Mouse (Mus musculus) G1E (cell line): ENCODE measurements around the gene Atp13a3.

Source experiments
- CTCF ChIP-seq: IDR thresholded peaks from 2 replicates; pipeline ENCODE4 v1.5.1; 2012; ENCODE audit warnings: low read depth, low read length, inconsistent platforms, mixed read lengths
- TAL1 ChIP-seq: conservative IDR thresholded peaks from 2 replicates; pipeline ENCODE4 v1.6.1; 2012; ENCODE audit warnings: low read depth, low read length, inconsistent platforms, mixed read lengths

DNA sequence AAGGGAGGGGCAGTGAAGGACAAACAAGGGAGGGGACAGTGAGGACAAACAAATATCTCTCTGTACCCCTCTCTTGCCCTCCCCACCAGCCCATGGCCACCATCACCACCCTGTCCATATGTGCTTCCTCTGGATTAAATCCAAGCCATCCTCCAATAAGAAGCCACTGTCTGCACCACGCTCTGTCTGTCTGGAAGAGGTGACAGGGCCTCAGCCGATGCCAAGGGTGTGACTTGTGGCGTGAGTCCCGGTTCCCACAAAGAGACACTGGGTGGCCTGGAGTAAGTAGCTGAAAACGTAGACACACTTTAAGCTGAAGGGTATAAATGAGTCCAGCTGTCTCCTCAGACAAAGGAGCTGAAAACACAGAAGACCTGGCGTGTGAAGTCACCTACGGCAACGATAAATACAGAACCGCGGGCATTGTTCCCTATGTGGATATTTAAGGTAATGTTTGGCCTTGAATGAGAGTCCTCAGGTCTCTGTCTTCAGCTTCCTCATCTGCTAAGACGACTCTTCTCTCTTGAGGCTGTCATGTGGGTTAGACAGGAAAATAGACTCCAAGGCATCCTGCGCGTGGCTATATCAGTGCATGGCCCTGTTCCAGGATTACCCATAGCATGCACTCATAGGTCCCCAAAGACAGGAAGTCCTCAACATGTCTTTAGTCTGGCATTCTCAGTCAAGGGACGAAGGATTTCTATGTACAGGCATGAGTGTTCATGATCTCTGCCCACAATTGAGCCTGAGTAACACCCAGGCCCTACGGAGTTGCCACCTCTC lies 130.0 kb downstream of the Atp13a3 start:
- no peak for TF ChIP-seq TAL1
- TF ChIP-seq CTCF = no peak
